Mouse (Mus musculus): ENCODE measurements at regions not wholly inside any gene's neighbourhood (a gene's known extent, or its start where the extent isn't known, plus 50 kb on each side); places are given as distances from the start of the nearest gene placed in this dataset.

- H3K4me1 ChIP-seq (ENCODE audit: control insufficient read depth, insufficient read depth, low read length) = no peaks in the 10 kb centered on the region
- no peak overlapping the region for H3K27ac ChIP-seq (ENCODE audit: insufficient read depth, low read length)
- H3K9ac ChIP-seq (ENCODE audit: low read depth, poor library complexity, severe bottlenecking) = no peak overlapping the region
- H3K9me3 ChIP-seq (replicated peaks; ENCODE audit: control insufficient read depth, insufficient read depth, low read length, poor library complexity, severe bottlenecking) = no peaks in the 10 kb centered on the region
- TF ChIP-seq CTCF (IDR thresholded peaks at IDR 0.05; ENCODE audit: low read depth, low read length) = no peak
- no peak for TF ChIP-seq POLR2A (IDR thresholded peaks at IDR 0.05; ENCODE audit: insufficient read depth, low read length)
- TF ChIP-seq EP300 (IDR thresholded peaks at IDR 0.05; ENCODE audit: insufficient read depth, low read depth, low read length) = no peak
- H3K36me3 ChIP-seq (ENCODE audit: control insufficient read depth, insufficient read depth, low read length, poor library complexity, severe bottlenecking) = no peaks in the 10 kb centered on the region
- no peak overlapping the region for H3K4me3 ChIP-seq (ENCODE audit: low read depth, low read length)
- no peaks in the 10 kb centered on the region for H3K27me3 ChIP-seq (ENCODE audit: control insufficient read depth, insufficient read depth, low read length, poor library complexity, severe bottlenecking)
Measured at GRCm38 (mm10) chr5:38999700-39000099, 123.1 kb upstream of the Clnk start.

- Histone ChIP-seq H3K9ac (ENCODE audit: low read depth, poor library complexity, severe bottlenecking) (no peak overlapping the region), H3K27ac (ENCODE audit: insufficient read depth, low read length) (no peak overlapping the region), H3K9me3 (replicated peaks; ENCODE audit: control insufficient read depth, insufficient read depth, low read length, poor library complexity, severe bottlenecking) (no peaks in the 10 kb centered on the region), H3K4me1 (ENCODE audit: control insufficient read depth, insufficient read depth, low read length) (no peaks in the 10 kb centered on the region), H3K36me3 (ENCODE audit: control insufficient read depth, insufficient read depth, low read length, poor library complexity, severe bottlenecking) (no peaks in the 10 kb centered on the region), H3K27me3 (ENCODE audit: control insufficient read depth, insufficient read depth, low read length, poor library complexity, severe bottlenecking) (no peaks in the 10 kb centered on the region), H3K4me3 (ENCODE audit: low read depth, low read length) (no peak overlapping the region)
- TF ChIP-seq POLR2A (IDR thresholded peaks at IDR 0.05; ENCODE audit: insufficient read depth, low read length) = no peak
Measured at GRCm38 (mm10) chr5:38972397-38973159, 96.0 kb upstream of the Clnk start.

- H3K36me3 ChIP-seq (ENCODE audit: control insufficient read depth, insufficient read depth, low read length, poor library complexity, severe bottlenecking) = no peaks in the 10 kb centered on the region
- H3K9me3 ChIP-seq (replicated peaks; ENCODE audit: control insufficient read depth, insufficient read depth, low read length, poor library complexity, severe bottlenecking) = no peaks in the 10 kb centered on the region
- no peaks in the 10 kb centered on the region for H3K4me1 ChIP-seq (ENCODE audit: control insufficient read depth, insufficient read depth, low read length)
- H3K9ac ChIP-seq (ENCODE audit: low read depth, poor library complexity, severe bottlenecking) = no peak overlapping the region
- H3K27ac ChIP-seq (ENCODE audit: insufficient read depth, low read length) = no peak overlapping the region
- no peak overlapping the region for H3K4me3 ChIP-seq (ENCODE audit: low read depth, low read length)
- H3K27me3 ChIP-seq (ENCODE audit: control insufficient read depth, insufficient read depth, low read length, poor library complexity, severe bottlenecking) = no peaks in the 10 kb centered on the region
- TF ChIP-seq POLR2A (IDR thresholded peaks at IDR 0.05; ENCODE audit: insufficient read depth, low read length) = no peak
- no peak for TF ChIP-seq CTCF (IDR thresholded peaks at IDR 0.05; ENCODE audit: low read depth, low read length)
- no peak for TF ChIP-seq EP300 (IDR thresholded peaks at IDR 0.05; ENCODE audit: insufficient read depth, low read depth, low read length)
Measured at GRCm38 (mm10) chr5:38970497-38970896, 93.9 kb upstream of the Clnk start.

- H3K9ac ChIP-seq (ENCODE audit: low read depth, poor library complexity, severe bottlenecking) = no peak overlapping the region
- no peaks in the 10 kb centered on the region for H3K9me3 ChIP-seq (replicated peaks; ENCODE audit: control insufficient read depth, insufficient read depth, low read length, poor library complexity, severe bottlenecking)
- no peaks in the 10 kb centered on the region for H3K27me3 ChIP-seq (ENCODE audit: control insufficient read depth, insufficient read depth, low read length, poor library complexity, severe bottlenecking)
- H3K4me1 ChIP-seq (ENCODE audit: control insufficient read depth, insufficient read depth, low read length) = no peaks in the 10 kb centered on the region
- TF ChIP-seq EP300 (IDR thresholded peaks at IDR 0.05; ENCODE audit: insufficient read depth, low read depth, low read length) = no peak
- no peak for TF ChIP-seq POLR2A (IDR thresholded peaks at IDR 0.05; ENCODE audit: insufficient read depth, low read length)
- no peak for TF ChIP-seq CTCF (IDR thresholded peaks at IDR 0.05; ENCODE audit: low read depth, low read length)
- no peaks in the 10 kb centered on the region for H3K36me3 ChIP-seq (ENCODE audit: control insufficient read depth, insufficient read depth, low read length, poor library complexity, severe bottlenecking)
- H3K4me3 ChIP-seq (ENCODE audit: low read depth, low read length) = no peak overlapping the region
- H3K27ac ChIP-seq (ENCODE audit: insufficient read depth, low read length) = no peak overlapping the region
Measured at GRCm38 (mm10) chr5:38967010-38967409, 90.4 kb upstream of the Clnk start.

- no peak overlapping the region for H3K9ac ChIP-seq (ENCODE audit: low read depth, poor library complexity, severe bottlenecking)
- H3K4me1 ChIP-seq (ENCODE audit: control insufficient read depth, insufficient read depth, low read length) = no peaks in the 10 kb centered on the region
- H3K9me3 ChIP-seq (replicated peaks; ENCODE audit: control insufficient read depth, insufficient read depth, low read length, poor library complexity, severe bottlenecking) = no peaks in the 10 kb centered on the region
- no peak for TF ChIP-seq CTCF (IDR thresholded peaks at IDR 0.05; ENCODE audit: low read depth, low read length)
- TF ChIP-seq POLR2A (IDR thresholded peaks at IDR 0.05; ENCODE audit: insufficient read depth, low read length) = no peak
- TF ChIP-seq EP300 (IDR thresholded peaks at IDR 0.05; ENCODE audit: insufficient read depth, low read depth, low read length) = no peak
- no peak overlapping the region for H3K4me3 ChIP-seq (ENCODE audit: low read depth, low read length)
- no peaks in the 10 kb centered on the region for H3K27me3 ChIP-seq (ENCODE audit: control insufficient read depth, insufficient read depth, low read length, poor library complexity, severe bottlenecking)
- no peaks in the 10 kb centered on the region for H3K36me3 ChIP-seq (ENCODE audit: control insufficient read depth, insufficient read depth, low read length, poor library complexity, severe bottlenecking)
- no peak overlapping the region for H3K27ac ChIP-seq (ENCODE audit: insufficient read depth, low read length)
Measured at GRCm38 (mm10) chr5:38964445-38964844, 87.8 kb upstream of the Clnk start.

GRCm38 (mm10) chr5:38950520-38951288 is 74.1 kb upstream of the Clnk start:
- no peak for TF ChIP-seq CTCF (IDR thresholded peaks at IDR 0.05; ENCODE audit: low read depth, low read length)
- H3K9me3 ChIP-seq (replicated peaks; ENCODE audit: control insufficient read depth, insufficient read depth, low read length, poor library complexity, severe bottlenecking) = no peaks in the 10 kb centered on the region
- H3K27me3 ChIP-seq (ENCODE audit: control insufficient read depth, insufficient read depth, low read length, poor library complexity, severe bottlenecking) = no peaks in the 10 kb centered on the region
- H3K36me3 ChIP-seq (ENCODE audit: control insufficient read depth, insufficient read depth, low read length, poor library complexity, severe bottlenecking) = no peaks in the 10 kb centered on the region
- H3K9ac ChIP-seq (ENCODE audit: low read depth, poor library complexity, severe bottlenecking) = no peak overlapping the region
- no peaks in the 10 kb centered on the region for H3K4me1 ChIP-seq (ENCODE audit: control insufficient read depth, insufficient read depth, low read length)
- H3K27ac ChIP-seq (ENCODE audit: insufficient read depth, low read length) = no peak overlapping the region
- no peak overlapping the region for H3K4me3 ChIP-seq (ENCODE audit: low read depth, low read length)

All from ES-Bruce4 (cell line).